Mouse (Mus musculus) CD4-positive, CD25-positive, alpha-beta regulatory T cell, adult 2 months (primary cell): Measurements from ENCODE around the gene Tenm3.

Source experiments
- DNase-seq: peaks from one replicate; pipeline ENCODE4 v3.0.0-alpha.2; 2012; ENCODE audit warnings: low read depth, low spot score

Gene Tenm3

GRCm38 (mm10) chr8:48277986-48278635, 565.6 kb downstream of the Tenm3 start:
- no peak for DNase-seq

DNA sequence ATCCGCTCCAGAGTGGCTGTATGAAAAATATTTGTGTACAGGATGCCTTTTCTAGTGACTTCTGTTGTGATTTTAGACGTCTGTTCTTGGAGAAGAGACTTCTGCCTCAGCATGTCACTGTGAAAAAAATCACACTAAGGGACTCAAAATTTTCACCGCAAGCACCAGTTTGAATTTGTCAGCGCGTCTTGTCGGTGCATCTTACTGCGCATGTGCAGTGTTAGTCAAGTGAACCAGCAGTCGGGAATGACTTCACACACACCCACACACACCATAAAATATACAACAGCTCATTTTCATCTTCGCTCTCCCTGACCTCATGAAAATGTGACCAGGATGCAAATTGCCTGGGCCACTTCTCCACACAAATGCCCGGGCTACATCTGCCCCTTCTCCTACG, 568.7 kb downstream of the Tenm3 start:
- DNase-seq: no peak

DNA sequence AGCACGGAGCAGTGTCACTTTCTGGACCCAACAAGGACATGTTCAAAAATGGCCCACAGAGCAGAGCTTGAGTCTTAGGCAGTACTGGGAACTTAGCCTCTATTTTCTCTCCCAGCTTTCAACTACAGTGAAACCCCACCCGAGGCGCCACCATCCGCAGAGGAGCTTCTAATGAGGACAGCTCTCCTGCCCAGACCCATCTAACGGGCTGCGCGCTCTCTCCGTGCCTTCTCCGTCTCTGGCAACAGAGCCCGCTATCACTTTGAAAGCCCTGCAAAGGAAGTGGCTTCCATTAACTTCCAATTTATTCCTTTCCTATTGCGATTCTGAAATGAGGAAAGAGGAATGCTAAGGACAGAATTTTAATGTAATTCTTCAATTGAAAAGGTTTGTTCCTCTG, 569.2 kb downstream of the Tenm3 start:
- no peak for DNase-seq

GRCm38 (mm10) chr8:48268638-48269037, 575.1 kb downstream of the Tenm3 start:
- DNase-seq: no peak

DNA sequence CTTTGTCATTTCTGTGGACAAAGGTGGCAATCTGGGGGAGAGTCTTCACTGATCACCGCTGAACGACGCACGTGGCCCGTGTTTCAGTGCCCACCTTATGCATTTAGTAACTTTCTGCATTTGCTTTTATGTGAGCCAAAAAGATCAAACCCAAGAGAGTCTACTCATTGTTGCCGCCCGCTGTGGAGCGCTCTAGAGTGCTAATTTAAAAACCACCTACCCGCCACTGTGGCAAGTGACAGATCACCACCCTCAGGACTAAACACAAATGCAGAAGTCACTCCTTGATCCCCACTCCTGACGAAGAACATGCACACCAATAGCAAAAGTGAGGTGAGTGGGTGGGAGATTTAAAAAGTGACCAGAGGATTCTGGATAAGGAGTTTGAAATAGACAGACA, 583.5 kb downstream of the Tenm3 start:
- DNase-seq: no peak

DNA sequence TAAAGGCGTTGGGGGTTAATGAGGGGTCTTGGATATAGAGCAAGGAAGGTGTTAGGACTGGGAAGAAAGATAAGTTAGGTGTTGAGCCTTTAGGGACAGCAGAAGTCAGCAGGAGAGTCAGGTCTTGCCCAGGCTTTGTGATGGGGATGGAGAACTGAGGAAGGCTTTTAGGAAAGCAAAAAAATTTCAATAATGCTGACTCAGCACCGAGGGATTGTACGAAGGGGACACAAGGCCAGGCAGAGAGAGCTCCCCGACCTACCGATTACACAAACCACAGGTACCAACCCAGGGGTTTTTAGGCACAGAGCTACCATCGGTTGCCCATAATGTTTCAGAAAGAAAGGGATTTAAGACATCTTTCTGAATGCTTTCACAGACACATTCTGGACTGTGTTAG, 583.9 kb downstream of the Tenm3 start:
- DNase-seq: no peak

- no peak for DNase-seq
Observed at GRCm38 (mm10) chr8:48243876-48244275, 599.9 kb downstream of the Tenm3 start.

DNA sequence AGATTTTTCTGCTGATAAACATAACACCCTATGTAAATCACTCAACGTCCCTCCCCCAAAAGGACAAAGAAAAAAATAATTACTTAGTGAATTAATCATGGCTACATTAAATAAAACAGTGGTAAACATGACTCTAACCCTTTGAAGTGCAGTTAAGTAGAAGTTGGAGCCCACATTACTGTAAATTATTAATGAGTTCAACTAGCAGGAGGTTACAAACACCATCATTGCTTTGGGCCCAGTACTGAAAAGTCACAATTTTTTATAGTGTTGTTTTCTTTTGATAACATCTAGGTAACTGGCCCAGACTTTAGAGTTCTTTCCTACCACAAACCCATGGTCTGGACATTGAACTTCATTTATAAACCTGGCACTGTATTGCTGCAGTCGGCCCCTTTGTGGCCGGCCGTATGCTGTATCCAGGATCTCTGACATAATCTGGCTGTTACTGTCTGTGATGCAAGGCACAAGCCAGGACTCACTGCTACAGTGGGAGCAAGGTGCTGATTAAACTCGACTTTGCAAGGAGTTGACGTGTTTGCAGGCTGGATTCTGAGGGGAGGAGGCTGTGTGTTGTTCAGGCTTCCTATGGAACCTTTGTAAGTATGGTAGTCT, 602.7 kb downstream of the Tenm3 start:
- DNase-seq: no peak

- no peak for DNase-seq
Observed at GRCm38 (mm10) chr8:48236968-48237367, 606.8 kb downstream of the Tenm3 start.

GRCm38 (mm10) chr8:48232927-48233326, 610.8 kb downstream of the Tenm3 start:
- no peak for DNase-seq

DNA sequence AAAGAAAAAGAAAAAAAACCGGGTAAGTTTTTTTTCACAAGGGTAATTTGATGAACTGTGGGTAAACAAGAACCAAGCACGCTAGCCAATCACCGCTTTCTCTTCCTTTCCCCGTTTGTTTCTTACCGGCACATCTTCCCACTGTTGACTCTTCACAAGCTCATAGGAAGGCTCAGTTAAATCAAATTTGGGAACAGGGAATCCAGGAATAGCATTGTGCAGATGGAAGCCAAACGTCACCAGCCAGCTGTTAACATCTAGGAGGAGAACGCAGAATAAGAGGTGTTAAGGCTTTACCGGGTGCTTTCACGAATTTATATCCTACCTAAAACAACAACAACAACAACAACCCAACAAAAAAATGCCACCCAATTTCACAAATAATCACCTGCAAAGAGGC, 611.9 kb downstream of the Tenm3 start:
- no peak for DNase-seq

DNA sequence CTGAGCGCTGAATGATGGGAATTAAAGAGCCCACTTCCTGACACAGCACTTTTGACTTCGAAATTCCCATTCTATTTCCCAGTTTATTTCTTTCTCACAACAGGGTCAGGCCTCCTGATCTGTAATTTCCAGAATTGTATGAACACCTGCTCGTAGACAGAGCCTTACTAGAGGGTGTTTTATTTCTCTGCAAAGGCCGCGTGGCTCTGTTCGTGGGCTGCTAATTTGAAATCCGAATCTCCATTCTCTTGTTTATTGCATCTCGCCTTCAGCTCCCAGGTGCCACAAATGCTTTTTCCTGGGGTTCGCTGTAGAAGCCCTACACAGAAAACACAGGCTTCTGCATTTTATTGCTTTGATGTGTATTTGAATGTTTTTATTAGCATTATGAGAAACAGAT, 612.4 kb downstream of the Tenm3 start:
- no peak for DNase-seq

DNA sequence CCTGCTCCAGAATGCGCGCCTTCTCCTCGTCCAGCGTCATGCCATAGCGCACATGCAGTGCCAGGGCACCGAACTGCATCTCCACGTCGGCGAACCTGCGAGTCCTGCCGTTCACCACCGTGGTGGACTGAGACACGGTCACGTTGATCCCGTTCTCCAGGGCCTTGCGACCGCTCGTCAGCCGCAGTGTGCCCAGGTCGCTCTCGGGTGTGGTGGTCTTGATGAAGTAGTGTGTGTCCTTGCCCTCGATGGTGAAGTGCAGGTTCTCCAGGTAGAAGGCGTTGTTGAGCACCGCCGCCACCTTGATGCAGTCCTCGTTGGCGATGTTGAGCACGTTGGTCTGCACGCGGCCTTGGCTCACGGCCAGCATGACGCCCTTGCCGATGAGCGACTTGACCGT, 615.1 kb downstream of the Tenm3 start:
- no peak for DNase-seq

GRCm38 (mm10) chr8:48224753-48225152, 619.0 kb downstream of the Tenm3 start:
- DNase-seq: no peak

DNA sequence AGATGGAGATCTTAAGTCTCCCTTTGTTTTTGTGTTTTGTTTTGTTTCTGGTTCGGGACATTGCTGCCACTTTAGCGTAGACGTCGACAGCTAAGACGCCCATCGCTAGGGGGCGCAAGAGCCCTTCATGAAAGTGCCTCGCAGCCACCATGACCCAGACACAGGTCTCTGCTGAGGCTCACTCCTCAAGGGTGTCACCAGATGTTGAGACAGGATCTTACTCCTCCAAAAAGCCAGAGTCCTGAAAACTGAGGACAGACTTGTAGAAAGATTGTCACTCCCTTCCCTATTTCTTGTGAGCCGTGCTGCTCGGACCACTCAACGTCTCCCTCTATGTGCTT, 621.4 kb downstream of the Tenm3 start:
- peak; percentile 41 for DNase-seq

DNA sequence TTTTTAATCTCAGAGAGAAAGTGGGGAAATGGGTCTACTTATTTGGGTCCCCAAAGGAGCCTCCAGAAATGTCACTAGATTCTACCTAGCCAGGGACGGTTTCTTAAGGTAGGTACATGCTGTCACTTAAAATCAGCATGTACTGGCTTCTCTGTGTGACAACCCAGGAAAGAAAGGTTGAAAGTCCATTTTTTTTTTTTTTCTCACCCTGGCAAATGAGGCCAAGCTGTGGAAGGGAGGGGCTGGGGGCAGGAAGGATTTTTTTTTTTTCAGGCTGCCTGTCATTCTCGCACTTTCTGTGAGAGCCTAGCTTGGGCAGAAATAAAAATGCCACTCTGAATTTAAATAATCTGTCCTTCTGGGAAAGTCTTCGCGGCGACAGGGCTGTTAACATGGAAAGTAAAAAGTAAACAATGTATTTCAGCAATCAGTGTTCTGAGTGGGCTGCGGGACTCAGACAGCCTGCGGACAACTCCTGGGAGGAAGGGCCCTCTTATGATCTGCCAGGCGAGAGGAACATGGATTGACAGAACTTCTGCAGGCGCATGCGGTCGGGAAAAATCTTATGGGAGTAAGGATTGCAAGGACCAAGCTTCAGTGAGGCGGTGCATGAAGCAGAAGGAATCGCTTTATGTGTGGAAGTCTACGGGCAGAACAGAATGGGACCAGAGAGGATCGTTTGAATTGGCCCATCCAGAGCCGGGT, 621.9 kb downstream of the Tenm3 start:
- DNase-seq: no peak

DNA sequence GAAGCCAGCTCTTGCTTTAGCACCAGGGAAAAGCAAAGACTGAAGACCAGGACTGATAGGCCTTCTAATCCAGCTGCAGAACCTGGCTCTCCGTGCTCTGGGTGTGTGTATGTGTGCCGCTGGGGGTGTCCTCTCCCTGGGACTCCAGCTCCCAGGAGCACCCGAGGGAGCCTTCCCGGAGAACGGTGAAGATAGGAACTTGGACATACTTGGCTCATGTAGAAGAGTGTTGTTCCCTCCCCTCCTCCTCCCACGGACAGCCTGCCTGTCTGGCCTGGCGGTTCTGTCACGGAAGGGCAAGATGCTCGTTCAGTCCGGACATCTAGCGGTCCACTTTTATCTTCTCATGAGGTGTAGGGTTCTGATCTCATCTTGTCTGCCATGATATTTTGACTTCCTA, 622.4 kb downstream of the Tenm3 start:
- no peak for DNase-seq

GRCm38 (mm10) chr8:48220529-48221181, 623.1 kb downstream of the Tenm3 start:
- no peak for DNase-seq

- no peak for DNase-seq
Observed at GRCm38 (mm10) chr8:48215071-48215501, 628.7 kb downstream of the Tenm3 start.

GRCm38 (mm10) chr8:48214386-48214785, 629.4 kb downstream of the Tenm3 start:
- no peak for DNase-seq

GRCm38 (mm10) chr8:48211931-48212330, 631.8 kb downstream of the Tenm3 start:
- no peak for DNase-seq

DNA sequence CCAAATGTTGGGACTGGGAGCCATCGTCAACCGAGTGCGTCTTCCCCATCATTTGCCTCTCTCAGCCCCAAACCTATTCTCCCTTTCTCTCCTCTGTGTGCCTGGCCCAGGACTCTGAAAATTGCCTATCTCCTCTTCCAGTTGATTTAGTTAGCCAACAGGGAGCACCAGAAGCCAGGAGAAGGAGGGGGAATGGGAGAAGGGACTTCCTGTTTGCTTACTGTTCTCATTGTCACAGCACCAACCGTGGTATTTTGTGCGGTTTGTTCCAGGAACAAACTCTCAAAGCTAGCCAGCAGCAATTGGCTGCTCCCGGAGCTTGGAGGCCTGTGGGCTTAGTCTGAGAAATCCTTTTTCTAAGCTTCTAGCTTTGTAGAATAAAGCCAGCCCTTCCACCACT, 636.2 kb downstream of the Tenm3 start:
- DNase-seq: no peak

DNA sequence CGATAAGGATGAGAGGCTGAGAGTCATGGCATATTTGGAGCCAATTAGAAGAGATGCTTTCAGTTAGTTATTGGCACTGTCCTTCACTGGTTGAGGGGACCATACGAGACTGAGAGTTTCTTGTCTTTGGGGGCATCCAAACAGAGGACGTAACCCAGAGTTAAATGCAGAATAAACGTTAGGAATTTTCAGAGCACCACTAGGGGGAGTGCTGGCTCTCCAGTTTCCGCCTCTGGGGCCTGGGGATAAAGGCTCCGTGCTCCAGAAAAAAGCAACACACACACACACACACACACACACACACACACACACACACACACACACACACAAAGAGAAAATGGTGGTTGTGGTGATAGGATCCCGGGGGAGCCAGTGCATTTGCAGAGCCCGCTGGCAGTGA, 636.8 kb downstream of the Tenm3 start:
- no peak for DNase-seq
